Mouse (Mus musculus) thymus, adult 2 months (tissue): ENCODE measurements around the gene Zfp609.

ENCODE experiments used
- CTCF ChIP-seq: fragments of 200-500 bp; IDR thresholded peaks from 2 replicates; pipeline ENCODE4 v1.5.1; 2012; ENCODE audit warnings: mild to moderate bottlenecking, control low read depth, low read length, moderate library complexity, borderline replicate concordance; ENCODE audit not compliant: control insufficient read depth, poor library complexity, insufficient read depth; ENCODE audit errors: extremely low read depth
- POLR2A ChIP-seq: fragments of 200-500 bp; IDR thresholded peaks from 2 replicates; pipeline ENCODE4 v1.6.1; 2012; ENCODE audit warnings: mild to moderate bottlenecking, low read length, control low read depth, moderate library complexity; ENCODE audit not compliant: control insufficient read depth, poor library complexity, insufficient read depth; ENCODE audit errors: extremely low read depth

DNA sequence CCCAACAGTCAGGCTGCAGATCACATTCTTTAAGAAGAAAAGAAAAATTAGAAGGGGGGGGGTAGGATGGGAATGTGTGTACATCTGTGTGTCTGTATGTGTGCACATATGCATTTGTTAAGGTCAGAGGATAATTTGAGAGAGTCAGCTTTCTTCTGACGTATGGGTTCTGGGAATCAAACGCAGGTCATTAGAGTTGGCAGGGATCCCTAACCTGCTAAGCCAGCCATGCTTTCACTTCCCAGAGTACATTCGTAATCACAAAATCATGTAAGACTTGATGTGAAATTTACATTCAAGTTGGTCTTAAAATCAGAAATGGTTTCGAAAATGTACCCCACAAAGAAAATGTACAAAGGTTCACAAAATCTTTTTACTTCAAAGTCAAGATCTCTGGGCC is 38.8 kb downstream of the Zfp609 start:
- TF ChIP-seq CTCF (no peak), POLR2A (no peak)
